Mouse (Mus musculus) thymus, adult 2 months (tissue): ENCODE data around the gene Dlgap5.

Source experiments
- CTCF ChIP-seq: fragments of 200-500 bp; IDR thresholded peaks from 2 replicates; pipeline ENCODE4 v1.5.1; 2012; ENCODE audit warnings: mild to moderate bottlenecking, control low read depth, low read length, moderate library complexity, borderline replicate concordance; ENCODE audit not compliant: control insufficient read depth, poor library complexity, insufficient read depth; ENCODE audit errors: extremely low read depth
- POLR2A ChIP-seq: fragments of 200-500 bp; IDR thresholded peaks from 2 replicates; pipeline ENCODE4 v1.6.1; 2012; ENCODE audit warnings: mild to moderate bottlenecking, low read length, control low read depth, moderate library complexity; ENCODE audit not compliant: control insufficient read depth, poor library complexity, insufficient read depth; ENCODE audit errors: extremely low read depth

DNA sequence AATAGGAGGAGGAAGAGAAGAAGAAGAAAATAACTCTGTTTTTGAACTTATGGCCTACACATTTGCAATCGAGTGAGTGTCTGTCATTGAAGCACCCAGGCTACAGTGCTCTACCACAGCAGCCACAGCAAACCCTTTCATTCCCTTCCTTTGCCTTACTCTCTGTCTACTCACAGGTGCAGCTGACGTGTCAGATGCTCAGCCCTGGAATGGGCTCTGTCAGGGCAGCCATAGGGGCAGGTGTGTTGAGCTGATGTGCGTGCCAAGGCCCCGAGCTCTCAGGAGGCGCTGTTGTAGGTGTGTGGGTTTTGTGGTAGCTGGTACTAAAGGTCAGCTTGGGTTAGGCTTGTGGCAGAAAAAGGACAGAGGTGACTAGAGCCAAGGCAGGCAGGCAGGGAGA is 48.5 kb downstream of the Dlgap5 start:
- TF ChIP-seq CTCF: no peak
- no peak for TF ChIP-seq POLR2A
